Mouse (Mus musculus): ENCODE measurements around the gene Sirt2. TPM values are rescaled to one million over a fixed set of nuclear protein-coding genes. Genes with fewer than 3 reads are reported as not detected.

Gene Sirt2
- total and polyA plus RNA-seq, 2 experiments from 2014 or later, result 49.6 to 105 TPM

GRCm38 (mm10) chr7:28823932-28824331, 57.4 kb downstream of the Sirt2 start:
- TF ChIP-seq CTCF (IDR thresholded peaks at IDR 0.05; ENCODE audit: low read depth), result no peak
- no peak for ATAC-seq
- Histone ChIP-seq H3K36me3 (ENCODE audit: insufficient read depth) (peaks cover 41% of the 10 kb centered on the region), H3K27ac (ENCODE audit: low read depth, low read length) (no peak overlapping the region), H3K9me3 (ENCODE audit: low read length) (no peaks in the 10 kb centered on the region), H3K4me3 (ENCODE audit: low read depth, low read length) (no peak overlapping the region), H3K27me3 (ENCODE audit: insufficient read depth, low read length) (no peaks in the 10 kb centered on the region), H3K4me2 (ENCODE audit: low read depth) (no peak overlapping the region), H3K4me1 (ENCODE audit: insufficient read depth) (0 out of 2 replicates have a peak, but pooled peaks cover 4% of the 10 kb centered on the region), H3K9ac (no peak overlapping the region)
- 62% methylated on average over 2 of the region's 2 CpGs for WGBS
- no peak for DNase-seq

DNA sequence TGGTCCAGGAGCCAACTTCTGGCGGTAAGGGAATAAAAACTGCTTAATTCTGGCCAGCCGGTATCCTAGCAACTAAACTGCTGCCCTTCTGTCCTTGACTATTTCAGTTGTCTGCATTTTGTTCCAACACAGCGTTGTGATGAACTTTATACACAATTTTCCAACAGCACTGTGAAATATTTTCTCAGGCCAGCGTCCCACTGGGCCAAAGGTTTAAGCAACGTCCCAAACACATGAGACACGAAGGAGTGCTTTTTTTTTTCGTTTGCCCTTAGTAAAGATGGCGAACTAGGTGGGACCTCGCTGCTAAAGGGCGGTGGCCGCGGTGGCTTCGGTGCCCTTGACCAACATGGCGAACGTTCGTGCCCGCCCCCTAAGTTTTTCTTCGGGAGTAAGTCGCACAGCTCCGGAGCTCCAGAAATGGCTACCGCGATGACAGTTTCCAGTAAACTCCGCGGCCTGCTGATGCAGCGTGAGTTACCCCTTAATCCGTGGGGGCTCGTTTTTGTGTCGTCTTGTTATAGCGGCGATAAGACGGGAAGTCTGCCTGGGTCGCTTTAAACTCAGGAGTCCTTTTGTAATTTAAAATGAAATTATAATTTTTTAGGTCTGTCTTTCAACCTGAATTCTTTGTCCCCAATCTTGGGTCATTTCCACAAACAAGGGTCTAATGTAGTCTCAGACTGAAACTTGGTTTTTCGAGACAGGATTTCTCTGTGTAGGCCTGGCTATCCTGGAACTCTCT, 58.6 kb downstream of the Sirt2 start, which contains the start of gene Ech1:
Gene Ech1 (plus strand): TSS at position 277 of the 745 bp plus-strand sequence.
- H3K4me2 ChIP-seq (ENCODE audit: low read depth), result peak within 1 kb of the TSS; percentile 58
- peak; percentile 95 for DNase-seq
- peak; percentile 92 for ATAC-seq
- H3K9me3 ChIP-seq (ENCODE audit: low read length), result no peaks in the 10 kb centered on the region
- H3K27ac ChIP-seq (ENCODE audit: low read depth, low read length), result peak within 1 kb of the TSS; percentile 79
- no peak for TF ChIP-seq CTCF (IDR thresholded peaks at IDR 0.05; ENCODE audit: low read depth)
- H3K27me3 ChIP-seq (ENCODE audit: insufficient read depth, low read length), result no peaks in the 10 kb centered on the region
- peak within 1 kb of the TSS; percentile 55 for H3K4me3 ChIP-seq (ENCODE audit: low read depth, low read length)
- H3K9ac ChIP-seq, result peak within 1 kb of the TSS; percentile 62
- 3% methylated on average over 33 of the region's 33 CpGs for WGBS
- H3K36me3 ChIP-seq (ENCODE audit: insufficient read depth), result peaks cover 38% of the 10 kb centered on the region
- H3K4me1 ChIP-seq (ENCODE audit: insufficient read depth), result 0 out of 2 replicates have a peak, but pooled peaks cover 4% of the 10 kb centered on the region

GRCm38 (mm10) chr7:28825686-28826401, 59.3 kb downstream of the Sirt2 start:
- Histone ChIP-seq H3K27ac (ENCODE audit: low read depth, low read length) (peak overlapping the region; percentile 79), H3K4me2 (ENCODE audit: low read depth) (peak overlapping the region; percentile 58), H3K4me3 (ENCODE audit: low read depth, low read length) (peak overlapping the region; percentile 55), H3K9ac (peak overlapping the region; percentile 62), H3K27me3 (ENCODE audit: insufficient read depth, low read length) (no peaks in the 10 kb centered on the region), H3K36me3 (ENCODE audit: insufficient read depth) (peaks cover 36% of the 10 kb centered on the region), H3K9me3 (ENCODE audit: low read length) (no peaks in the 10 kb centered on the region), H3K4me1 (ENCODE audit: insufficient read depth) (0 out of 2 replicates have a peak, but pooled peaks cover 4% of the 10 kb centered on the region)
- no peak for DNase-seq
- WGBS, result 51% methylated on average over 11 of the region's 11 CpGs
- ATAC-seq, result 0 out of 2 replicates have a peak, but pooled peaks have one; percentile 23
- peak; percentile 25 for TF ChIP-seq CTCF (IDR thresholded peaks at IDR 0.05; ENCODE audit: low read depth)

DNA sequence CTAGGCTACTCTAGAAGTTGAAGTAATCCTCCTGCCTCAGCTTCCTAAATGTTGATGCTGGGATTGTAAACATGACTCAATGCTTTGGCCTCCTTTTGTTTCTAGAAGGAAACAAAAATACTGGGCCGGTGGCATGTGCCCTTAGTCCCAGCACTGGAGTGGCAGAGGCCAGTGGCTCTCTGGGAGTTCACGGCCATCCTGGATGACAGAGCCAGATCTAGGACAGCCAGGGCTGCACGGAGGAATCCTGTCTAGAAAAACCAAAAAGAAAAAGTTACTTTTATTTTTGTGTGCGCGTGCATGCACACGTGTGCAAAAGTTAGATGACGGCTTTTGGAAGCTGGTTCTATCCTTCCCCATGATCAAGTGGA, 59.9 kb downstream of the Sirt2 start:
- H3K4me3 ChIP-seq (ENCODE audit: low read depth, low read length), result no peak overlapping the region
- H3K9me3 ChIP-seq (ENCODE audit: low read length), result no peaks in the 10 kb centered on the region
- no peak overlapping the region for H3K9ac ChIP-seq
- H3K4me1 ChIP-seq (ENCODE audit: insufficient read depth), result 0 out of 2 replicates have a peak, but pooled peaks cover 4% of the 10 kb centered on the region
- no peak for DNase-seq
- H3K27me3 ChIP-seq (ENCODE audit: insufficient read depth, low read length), result no peaks in the 10 kb centered on the region
- peak overlapping the region; percentile 58; the same call in 1 of the 2 replicates for H3K4me2 ChIP-seq (ENCODE audit: low read depth)
- no peak overlapping the region for H3K27ac ChIP-seq (ENCODE audit: low read depth, low read length)
- peaks cover 36% of the 10 kb centered on the region for H3K36me3 ChIP-seq (ENCODE audit: insufficient read depth)
- no peak for TF ChIP-seq CTCF (IDR thresholded peaks at IDR 0.05; ENCODE audit: low read depth)
- WGBS, result 93% methylated on average over 7 of the region's 7 CpGs
- ATAC-seq, result no peak

GRCm38 (mm10) chr7:28827338-28827737, 60.8 kb downstream of the Sirt2 start:
- DNase-seq (peak; percentile 54), ATAC-seq (no peak)
- peaks cover 37% of the 10 kb centered on the region for H3K36me3 ChIP-seq (ENCODE audit: insufficient read depth)
- H3K4me1 ChIP-seq (ENCODE audit: insufficient read depth), result 0 out of 2 replicates have a peak, but pooled peaks cover 4% of the 10 kb centered on the region
- 33% methylated on average over 3 of the region's 3 CpGs for WGBS
- H3K9me3 ChIP-seq (ENCODE audit: low read length), result no peaks in the 10 kb centered on the region
- no peaks in the 10 kb centered on the region for H3K27me3 ChIP-seq (ENCODE audit: insufficient read depth, low read length)
- no peak overlapping the region for H3K4me3 ChIP-seq (ENCODE audit: low read depth, low read length)
- TF ChIP-seq CTCF (IDR thresholded peaks at IDR 0.05; ENCODE audit: low read depth), result no peak
- H3K4me2 ChIP-seq (ENCODE audit: low read depth), result no peak overlapping the region
- H3K27ac ChIP-seq (ENCODE audit: low read depth, low read length), result no peak overlapping the region
- H3K9ac ChIP-seq, result no peak overlapping the region

GRCm38 (mm10) chr7:28829821-28830220, 63.3 kb downstream of the Sirt2 start:
- no peak overlapping the region for H3K9ac ChIP-seq

More at GRCm38 (mm10) chr7:28829821-28830220, 63.3 kb downstream of the Sirt2 start:
- 0 out of 2 replicates have a peak, but pooled peaks cover under 1% of the 10 kb centered on the region for H3K4me1 ChIP-seq (ENCODE audit: insufficient read depth)
- H3K4me2 ChIP-seq (ENCODE audit: low read depth), result no peak overlapping the region
- WGBS, result 90% methylated on average over 8 of the region's 8 CpGs
- DNase-seq (no peak), ATAC-seq (no peak)
- H3K4me3 ChIP-seq (ENCODE audit: low read depth, low read length), result no peak overlapping the region
- no peaks in the 10 kb centered on the region for H3K9me3 ChIP-seq (ENCODE audit: low read length)
- no peak for TF ChIP-seq CTCF (IDR thresholded peaks at IDR 0.05; ENCODE audit: low read depth)
- H3K27ac ChIP-seq (ENCODE audit: low read depth, low read length), result no peak overlapping the region
- no peaks in the 10 kb centered on the region for H3K27me3 ChIP-seq (ENCODE audit: insufficient read depth, low read length)
- H3K36me3 ChIP-seq (ENCODE audit: insufficient read depth), result peaks cover 27% of the 10 kb centered on the region
